Mouse (Mus musculus) forebrain, embryonic 15.5 days (tissue): ENCODE measurements at regions not wholly inside any gene's neighbourhood (a gene's known extent, or its start where the extent isn't known, plus 50 kb on each side); places are given as distances from the start of the nearest gene placed in this dataset.
A peak's percentile ranks its signal among the peaks of the same experiment; 100 is the strongest.

Experiments used
- ATAC-seq: fragments of 200-750 bp; cut with Nextera tagmentation; replicated peaks from 2 replicates; pipeline ENCODE4 v1.8.0; 2017; ENCODE audit warnings: mild to moderate bottlenecking, moderate TSS enrichment, moderate library complexity
- H3K27ac ChIP-seq: fragments of 300-500 bp; sonication (generic); replicated peaks from 2 replicates; pipeline ENCODE4 v1.5.1; 2015; ENCODE audit warnings: mild to moderate bottlenecking, inconsistent platforms
- H3K27me3 ChIP-seq: fragments of 300-500 bp; sonication (generic); 2 replicates; pipeline ENCODE4 v1.6.1; 2015; ENCODE audit warnings: inconsistent platforms
- H3K36me3 ChIP-seq: fragments of 300-500 bp; sonication (generic); 2 replicates; pipeline ENCODE4 v1.6.1; 2015; ENCODE audit warnings: mild to moderate bottlenecking, inconsistent platforms
- H3K4me1 ChIP-seq: fragments of 300-500 bp; sonication (generic); 2 replicates; pipeline ENCODE4 v1.6.1; 2015; ENCODE audit warnings: inconsistent platforms
- H3K4me2 ChIP-seq: fragments of 300-500 bp; sonication (generic); replicated peaks from 2 replicates; pipeline ENCODE4 v1.6.1; 2015; ENCODE audit warnings: mild to moderate bottlenecking, inconsistent platforms
- H3K4me3 ChIP-seq: fragments of 300-500 bp; sonication (generic); 2 replicates; pipeline ENCODE4 v1.5.1; 2015; ENCODE audit warnings: mild to moderate bottlenecking, inconsistent platforms
- H3K9ac ChIP-seq: fragments of 300-500 bp; sonication (generic); replicated peaks from 2 replicates; pipeline ENCODE4 v1.6.1; 2015; ENCODE audit warnings: mild to moderate bottlenecking, inconsistent platforms
- H3K9me3 ChIP-seq: fragments of 300-500 bp; sonication (generic); 2 replicates; pipeline ENCODE4 v1.6.1; 2016; ENCODE audit warnings: inconsistent platforms
- WGBS: fragments of 180-500 bp; shearing (Covaris S2); methylation state at CpG from one replicate; pipeline ENCODE4 v1.1.7; 2015; ENCODE audit warnings: mixed read lengths; 5-methylcytosine and 5-hydroxymethylcytosine counted together

DNA sequence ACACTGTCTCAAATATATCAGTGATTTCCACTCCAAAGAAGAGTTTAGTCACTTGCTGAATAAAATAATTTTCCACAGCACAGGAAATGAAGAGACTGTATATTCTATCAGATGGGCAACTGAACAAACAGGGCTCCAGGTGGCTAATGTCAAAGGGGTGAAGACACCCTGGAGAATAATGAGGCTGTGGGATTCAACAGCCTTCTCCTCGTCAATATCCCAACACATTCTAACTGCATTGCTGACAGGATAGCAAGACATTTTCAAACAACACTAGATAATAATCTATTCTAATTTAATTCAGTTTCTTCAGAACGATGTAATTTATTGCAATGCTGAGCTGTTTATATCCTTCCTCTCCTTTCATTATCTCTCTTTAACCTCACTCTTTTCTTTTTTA, 134.4 kb upstream of the Klhl13 start:
- H3K27ac ChIP-seq = no peak overlapping the region
- H3K9ac ChIP-seq = no peak overlapping the region
- 38% methylated on average over 2 of the region's 2 CpGs for WGBS
- no peaks in the 10 kb centered on the region for H3K27me3 ChIP-seq
- H3K4me2 ChIP-seq = no peak overlapping the region
- no peak overlapping the region for H3K4me3 ChIP-seq
- H3K36me3 ChIP-seq = no peaks in the 10 kb centered on the region
- no peak for ATAC-seq
- no peaks in the 10 kb centered on the region for H3K9me3 ChIP-seq
- H3K4me1 ChIP-seq = no peaks in the 10 kb centered on the region

DNA sequence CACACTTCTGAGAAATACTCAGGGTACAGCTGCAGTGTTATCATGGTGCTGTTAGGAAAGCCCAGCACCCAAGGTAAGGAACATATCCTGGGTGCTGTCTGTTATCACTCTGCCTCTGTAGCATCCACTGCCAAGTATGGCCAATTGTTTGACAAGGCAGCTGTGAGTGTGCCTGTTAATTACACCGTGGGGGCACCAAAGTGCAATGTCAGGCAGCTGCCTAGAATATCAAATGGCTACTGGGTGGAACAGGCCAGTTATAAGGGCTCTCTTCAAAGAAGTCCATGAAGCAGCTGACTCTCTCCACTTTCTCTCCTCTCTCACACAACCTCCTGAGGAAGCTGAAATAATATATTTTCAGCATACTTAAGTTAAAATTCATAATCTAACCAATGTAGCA, 130.3 kb upstream of the Klhl13 start:
- H3K9me3 ChIP-seq = no peaks in the 10 kb centered on the region
- ATAC-seq = no peak
- no peaks in the 10 kb centered on the region for H3K4me1 ChIP-seq
- H3K9ac ChIP-seq = no peak overlapping the region
- 13% methylated on average over 1 of the region's 1 CpGs for WGBS
- no peak overlapping the region for H3K4me2 ChIP-seq
- H3K27ac ChIP-seq = no peak overlapping the region
- no peaks in the 10 kb centered on the region for H3K36me3 ChIP-seq
- H3K27me3 ChIP-seq = no peaks in the 10 kb centered on the region
- H3K4me3 ChIP-seq = no peak overlapping the region

DNA sequence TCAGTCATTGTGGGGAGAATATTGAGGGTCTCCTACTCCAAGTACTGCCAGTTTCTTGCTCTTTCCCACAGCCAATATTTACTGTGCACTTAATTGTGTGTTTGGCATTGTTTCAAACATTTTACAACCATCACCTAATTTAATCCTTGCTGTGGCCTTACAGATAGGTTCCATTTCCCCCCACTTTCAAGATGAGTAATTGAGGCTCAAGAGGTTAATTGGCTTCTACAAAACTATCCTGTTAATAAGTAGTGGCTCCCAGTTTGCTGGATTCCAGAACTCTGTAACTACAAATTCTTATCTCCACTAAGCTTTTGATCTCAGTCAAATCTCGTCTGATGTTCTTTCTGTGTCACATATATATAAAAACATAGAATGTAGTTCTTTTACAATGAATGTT, 112.0 kb upstream of the Klhl13 start:
- no peaks in the 10 kb centered on the region for H3K4me1 ChIP-seq
- H3K27ac ChIP-seq = no peak overlapping the region
- H3K27me3 ChIP-seq = no peaks in the 10 kb centered on the region
- H3K9ac ChIP-seq = no peak overlapping the region
- ATAC-seq = no peak
- H3K4me3 ChIP-seq = no peak overlapping the region
- 59% methylated on average over 1 of the region's 1 CpGs for WGBS
- H3K36me3 ChIP-seq = no peaks in the 10 kb centered on the region
- H3K4me2 ChIP-seq = no peak overlapping the region
- no peaks in the 10 kb centered on the region for H3K9me3 ChIP-seq

DNA sequence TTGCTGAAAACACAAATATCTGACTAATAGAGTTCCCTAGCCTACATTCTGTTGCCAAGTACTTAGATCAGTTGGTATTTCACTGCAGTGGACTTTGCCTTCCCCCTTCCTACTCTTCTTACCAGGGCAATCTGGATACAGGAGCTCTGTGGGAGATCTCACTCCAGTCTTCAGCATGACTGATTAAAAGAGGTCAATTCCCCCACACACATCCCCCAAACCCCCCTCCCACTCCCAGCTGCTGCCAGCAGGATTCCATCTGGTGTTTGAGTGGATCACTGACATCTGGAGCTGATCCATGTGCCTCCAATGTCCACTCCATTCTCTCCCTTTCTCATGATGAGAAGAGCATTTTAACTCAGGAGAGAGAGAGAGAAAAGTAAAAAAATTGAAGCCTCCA, 101.1 kb upstream of the Klhl13 start:
- Histone ChIP-seq H3K9ac (no peak overlapping the region), H3K4me1 (no peaks in the 10 kb centered on the region), H3K4me3 (no peak overlapping the region), H3K9me3 (no peaks in the 10 kb centered on the region), H3K36me3 (no peaks in the 10 kb centered on the region), H3K27me3 (no peaks in the 10 kb centered on the region), H3K4me2 (no peak overlapping the region), H3K27ac (no peak overlapping the region)
- ATAC-seq = no peak

DNA sequence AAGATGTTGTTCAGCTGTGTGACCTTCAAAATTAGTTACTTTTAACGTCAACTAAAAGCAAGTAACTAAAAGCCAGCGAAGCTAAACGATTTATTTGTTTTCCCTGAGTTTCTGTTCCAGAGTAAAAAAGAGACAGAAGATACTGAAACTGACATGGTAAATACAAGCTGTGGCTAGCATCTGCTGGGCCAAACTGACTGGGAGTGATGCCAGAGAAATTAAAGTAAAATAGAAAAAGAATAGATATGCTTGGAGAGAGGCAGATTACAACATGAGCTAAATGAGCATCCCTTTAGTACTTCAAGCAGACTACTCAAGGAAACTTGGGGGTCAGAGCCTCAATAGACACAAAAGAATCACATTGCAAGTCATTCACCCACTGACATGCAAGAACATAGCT, 88.7 kb upstream of the Klhl13 start:
- Histone ChIP-seq H3K27ac (no peak overlapping the region), H3K9ac (no peak overlapping the region), H3K4me3 (no peak overlapping the region), H3K27me3 (no peaks in the 10 kb centered on the region), H3K9me3 (no peaks in the 10 kb centered on the region), H3K36me3 (no peaks in the 10 kb centered on the region), H3K4me1 (no peaks in the 10 kb centered on the region), H3K4me2 (no peak overlapping the region)
- ATAC-seq = no peak
- WGBS = 69% methylated on average over 3 of the region's 3 CpGs

DNA sequence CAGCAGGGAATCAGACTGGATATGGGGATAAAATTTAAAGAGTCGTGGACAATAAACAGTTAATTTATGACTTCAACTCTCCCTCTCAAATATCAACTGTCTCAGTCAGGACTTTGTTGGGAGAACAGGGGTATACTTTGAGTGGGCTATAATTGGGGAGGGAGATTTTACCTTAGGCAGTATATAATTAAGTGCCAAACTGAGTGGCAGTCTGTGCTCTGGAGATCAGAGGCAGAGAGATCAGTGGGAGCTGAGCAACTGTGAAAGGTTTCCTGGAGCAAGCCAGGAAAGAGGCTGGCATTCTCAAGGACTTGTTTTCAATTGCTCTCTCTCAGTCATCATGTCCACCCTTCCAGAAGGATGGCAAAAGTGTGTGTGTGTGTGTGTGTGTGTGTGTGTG, 57.9 kb upstream of the Klhl13 start:
- Histone ChIP-seq H3K27ac (no peak overlapping the region), H3K36me3 (no peaks in the 10 kb centered on the region), H3K9me3 (no peaks in the 10 kb centered on the region), H3K4me1 (no peaks in the 10 kb centered on the region), H3K9ac (no peak overlapping the region), H3K4me3 (no peak overlapping the region), H3K27me3 (no peaks in the 10 kb centered on the region), H3K4me2 (no peak overlapping the region)
- ATAC-seq = 0 out of 2 replicates have a peak, but pooled peaks have one; percentile 43
- WGBS = 61% methylated on average over 1 of the region's 1 CpGs

DNA sequence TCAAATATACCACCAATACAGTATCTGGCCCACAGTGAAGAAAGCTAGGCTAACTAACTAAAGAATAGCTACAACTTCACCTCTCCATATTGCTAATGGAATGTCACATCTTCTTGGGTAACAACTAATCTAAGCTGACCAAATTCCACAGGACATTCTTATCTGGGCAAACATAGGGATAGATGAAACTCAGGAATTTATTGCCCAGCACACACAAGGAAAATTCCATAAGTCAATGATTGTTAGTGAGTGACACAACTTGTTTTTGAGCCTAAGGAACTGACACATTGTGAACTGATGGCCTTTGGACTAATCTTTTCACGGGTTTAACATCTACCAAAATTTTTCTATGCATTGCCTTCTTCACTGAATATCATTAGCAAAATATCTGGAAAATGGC, 52.6 kb upstream of the Klhl13 start:
- Histone ChIP-seq H3K9ac (no peak overlapping the region), H3K27me3 (no peaks in the 10 kb centered on the region), H3K4me2 (no peak overlapping the region), H3K36me3 (no peaks in the 10 kb centered on the region), H3K27ac (no peak overlapping the region), H3K9me3 (no peaks in the 10 kb centered on the region), H3K4me1 (no peaks in the 10 kb centered on the region), H3K4me3 (no peak overlapping the region)
- no peak for ATAC-seq
- WGBS = 86% methylated on average over 1 of the region's 1 CpGs
